9 mouse cellular contexts compared by ENCODE assay signal in the genomic region with DNA sequence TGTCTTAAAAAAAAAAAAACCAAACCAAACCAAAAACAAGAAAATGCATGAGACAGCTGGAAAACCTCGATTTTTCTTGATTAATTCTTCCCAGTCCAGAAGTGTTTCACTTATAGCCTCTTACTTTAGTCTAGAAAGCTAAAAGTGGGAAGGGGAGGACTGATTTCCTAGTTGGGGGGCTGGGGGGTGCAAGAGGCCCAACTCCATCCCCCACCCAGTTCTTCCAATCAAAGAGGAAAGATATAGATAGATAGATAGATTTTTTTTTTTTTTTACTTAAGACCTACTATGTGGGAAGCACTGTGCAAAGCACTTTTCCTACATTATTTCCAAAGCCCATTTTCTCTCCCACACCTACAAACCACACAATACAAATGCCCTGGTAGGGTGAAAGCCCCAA. TPM values are rescaled to one million over a fixed set of nuclear protein-coding genes. Genes with fewer than 3 reads are reported as not detected.
DNase-seq lines count a peak whose midpoint lies in the region; ATAC-seq and TF ChIP-seq lines count a peak whose summit lies in the region.
"Had no signal": no experiment of that assay in that cellular context is flagged by ENCODE, and none has a peak within 500 bp of the region (broad histone marks: within the 10 kb centered on the region; RNA-seq: fewer than 3 reads in every experiment).

No protein-coding gene starts in this region.

- TF ChIP-seq EP300 in heart, postnatal 0 days (IDR thresholded peaks at IDR 0.05; ENCODE audit: low read depth) = no peak

- no peaks in the 10 kb centered on the region for H3K9me3 ChIP-seq in embryonic facial prominence, embryonic 14.5 days (ENCODE audit: control insufficient read depth, low read length)
- H3K9me3 ChIP-seq in embryonic facial prominence, embryonic 10.5 days = no peaks in the 10 kb centered on the region
- H3K9me3 ChIP-seq in heart, postnatal 0 days (replicated peaks; ENCODE audit: control insufficient read depth, low read length) = no peaks in the 10 kb centered on the region
- no peaks in the 10 kb centered on the region for H3K9me3 ChIP-seq in midbrain, embryonic 11.5 days (ENCODE audit: control insufficient read depth, low read length)
- no peaks in the 10 kb centered on the region for H3K9me3 ChIP-seq in midbrain, embryonic 10.5 days (replicated peaks)
- H3K9me3 ChIP-seq in neural tube, embryonic 15.5 days (replicated peaks) = no peaks in the 10 kb centered on the region
- H3K9me3 ChIP-seq: stomach, embryonic 15.5 days had no signal

- 0 out of 2 replicates have a peak overlapping the region, but pooled peaks have one; percentile 93 for H3K4me2 ChIP-seq in embryonic facial prominence, embryonic 14.5 days (ENCODE audit: low read depth, low read length)
- peak overlapping the region; percentile 97 for H3K4me2 ChIP-seq in heart, postnatal 0 days (ENCODE audit: low read depth, low read length)
- peak overlapping the region; percentile 93; the same call in 1 of the 2 replicates for H3K4me2 ChIP-seq in midbrain, embryonic 11.5 days
- H3K4me2 ChIP-seq in neural tube, embryonic 15.5 days = peak overlapping the region; percentile 95

- H3K27ac ChIP-seq in embryonic facial prominence, embryonic 14.5 days (replicated peaks; ENCODE audit: low read depth, low read length) = no peak overlapping the region
- H3K27ac ChIP-seq in embryonic facial prominence, embryonic 10.5 days (replicated peaks) = no peak overlapping the region
- no peak overlapping the region for H3K27ac ChIP-seq in heart, postnatal 0 days (ENCODE audit: low read depth)
- H3K27ac ChIP-seq in midbrain, embryonic 11.5 days (ENCODE audit: low read depth, low read length) = no peak overlapping the region
- H3K27ac ChIP-seq in midbrain, embryonic 10.5 days (replicated peaks) = no peak overlapping the region
- no peak overlapping the region for H3K27ac ChIP-seq in neural tube, embryonic 15.5 days (replicated peaks)
- H3K27ac ChIP-seq: stomach, embryonic 15.5 days had no signal

- H3K9ac ChIP-seq in embryonic facial prominence, embryonic 14.5 days (ENCODE audit: low read depth, low read length) = no peak overlapping the region
- H3K9ac ChIP-seq in heart, postnatal 0 days (replicated peaks; ENCODE audit: low read depth, low read length) = no peak overlapping the region
- no peak overlapping the region for H3K9ac ChIP-seq in midbrain, embryonic 11.5 days (ENCODE audit: low read length)
- H3K9ac ChIP-seq in neural tube, embryonic 15.5 days (replicated peaks) = no peak overlapping the region
- H3K9ac ChIP-seq: stomach, embryonic 15.5 days had no signal

- peaks cover 12% of the 10 kb centered on the region; the same call in 1 of the 2 replicates for H3K36me3 ChIP-seq in embryonic facial prominence, embryonic 14.5 days (ENCODE audit: control insufficient read depth, insufficient read depth, low read length)
- peaks cover 28% of the 10 kb centered on the region for H3K36me3 ChIP-seq in embryonic facial prominence, embryonic 10.5 days (replicated peaks)
- peaks cover 27% of the 10 kb centered on the region; the same call in 1 of the 2 replicates for H3K36me3 ChIP-seq in heart, postnatal 0 days (replicated peaks; ENCODE audit: control insufficient read depth, insufficient read depth, low read length)
- no peaks in the 10 kb centered on the region for H3K36me3 ChIP-seq in midbrain, embryonic 11.5 days (ENCODE audit: control insufficient read depth, insufficient read depth, low read length)
- H3K36me3 ChIP-seq in midbrain, embryonic 10.5 days = peaks cover 20% of the 10 kb centered on the region
- H3K36me3 ChIP-seq in neural tube, embryonic 15.5 days = no peaks in the 10 kb centered on the region

- no peak for ATAC-seq in embryonic facial prominence, embryonic 14.5 days (ENCODE audit: low read depth)
- no peak for ATAC-seq in heart, postnatal 0 days (ENCODE audit: insufficient read depth, low read depth)
- no peak for ATAC-seq in midbrain, embryonic 11.5 days (ENCODE audit: low FRiP score)
- ATAC-seq in neural tube, embryonic 15.5 days (ENCODE audit: low FRiP score) = no peak

- 73% methylated on average over 1 of the region's 1 CpGs for WGBS in embryonic facial prominence, embryonic 14.5 days
- 75% methylated on average over 1 of the region's 1 CpGs for WGBS in embryonic facial prominence, embryonic 10.5 days
- WGBS in heart, postnatal 0 days = 71% methylated on average over 1 of the region's 1 CpGs
- 81% methylated on average over 1 of the region's 1 CpGs for WGBS in midbrain, embryonic 11.5 days
- 85% methylated on average over 1 of the region's 1 CpGs for WGBS in midbrain, embryonic 10.5 days
- WGBS in neural tube, embryonic 15.5 days = 74% methylated on average over 1 of the region's 1 CpGs

- TF ChIP-seq CTCF in heart, postnatal 0 days (IDR thresholded peaks at IDR 0.05; ENCODE audit: low read depth) = no peak

- peaks cover 27% of the 10 kb centered on the region for H3K4me1 ChIP-seq in embryonic facial prominence, embryonic 14.5 days (ENCODE audit: control insufficient read depth, insufficient read depth, low read length)
- peaks cover 56% of the 10 kb centered on the region for H3K4me1 ChIP-seq in embryonic facial prominence, embryonic 10.5 days
- H3K4me1 ChIP-seq in heart, postnatal 0 days (ENCODE audit: control insufficient read depth, insufficient read depth) = peaks cover 39% of the 10 kb centered on the region
- peaks cover 15% of the 10 kb centered on the region for H3K4me1 ChIP-seq in midbrain, embryonic 11.5 days (ENCODE audit: control insufficient read depth, insufficient read depth, low read length)
- peaks cover 54% of the 10 kb centered on the region for H3K4me1 ChIP-seq in midbrain, embryonic 10.5 days
- H3K4me1 ChIP-seq in neural tube, embryonic 15.5 days = peaks cover 70% of the 10 kb centered on the region

- H3K27me3 ChIP-seq in embryonic facial prominence, embryonic 14.5 days (replicated peaks; ENCODE audit: control insufficient read depth, insufficient read depth, low read length) = no peaks in the 10 kb centered on the region
- H3K27me3 ChIP-seq in embryonic facial prominence, embryonic 10.5 days (replicated peaks; ENCODE audit: low read depth, poor library complexity, severe bottlenecking) = no peaks in the 10 kb centered on the region
- no peaks in the 10 kb centered on the region for H3K27me3 ChIP-seq in heart, postnatal 0 days (ENCODE audit: control insufficient read depth, insufficient read depth, low read length)
- no peaks in the 10 kb centered on the region for H3K27me3 ChIP-seq in midbrain, embryonic 11.5 days (ENCODE audit: control insufficient read depth, insufficient read depth, low read length)
- no peaks in the 10 kb centered on the region for H3K27me3 ChIP-seq in midbrain, embryonic 10.5 days (ENCODE audit: low read depth, poor library complexity, severe bottlenecking)
- H3K27me3 ChIP-seq in neural tube, embryonic 15.5 days (replicated peaks) = no peaks in the 10 kb centered on the region
- H3K27me3 ChIP-seq: stomach, embryonic 15.5 days had no signal

- DNase-seq in embryonic facial prominence, embryonic 14.5 days (ENCODE audit: low spot score) = no peak
- no peak for DNase-seq in embryonic facial prominence, embryonic 10.5 days (ENCODE audit: low spot score)
- DNase-seq in heart, postnatal 0 days (ENCODE audit: low spot score) = no peak
- no peak for DNase-seq in heart, adult 9 months (ENCODE audit: low spot score in 2 of 2)
- no peak for DNase-seq in midbrain, embryonic 11.5 days (ENCODE audit: low spot score, missing footprints)
- DNase-seq in midbrain, embryonic 10.5 days (ENCODE audit: low spot score) = no peak
- no peak for DNase-seq in embryo, embryonic 9.5 days (ENCODE audit: extremely low spot score)

- no peak overlapping the region for H3K4me3 ChIP-seq in embryonic facial prominence, embryonic 14.5 days (ENCODE audit: low read depth, low read length)
- no peak overlapping the region for H3K4me3 ChIP-seq in embryonic facial prominence, embryonic 10.5 days
- H3K4me3 ChIP-seq in heart, postnatal 0 days (ENCODE audit: low read depth, low read length) = peak overlapping the region; percentile 100
- H3K4me3 ChIP-seq in midbrain, embryonic 11.5 days (ENCODE audit: low read depth, low read length) = no peak overlapping the region
- no peak overlapping the region for H3K4me3 ChIP-seq in midbrain, embryonic 10.5 days
- H3K4me3 ChIP-seq in neural tube, embryonic 15.5 days (replicated peaks) = no peak overlapping the region; the same call in 1 of the 2 replicates

RNA-seq across cellular contexts. Expression of a gene that starts 22.7 kb away (rescaled TPM):
- 17.0 and 19.2 TPM in 2 replicates for polyA plus RNA-seq in embryonic facial prominence, embryonic 14.5 days (2014; fragmentation: Nextera tagmentation; extraction: Ambion mirVana)
- 9.9 and 10.4 TPM in 2 replicates for polyA plus RNA-seq in embryonic facial prominence, embryonic 10.5 days (2016; fragmentation: Nextera tagmentation; extraction: Ambion mirVana)
- total RNA-seq in heart, postnatal 0 days (2014; rRNA removed; ENCODE audit: low replicate concordance) = 79.3 and 94.8 TPM in 2 replicates
- polyA plus RNA-seq in heart, postnatal 0 days (2015; fragmentation: Nextera tagmentation; extraction: Ambion mirVana) = 23.2 and 30.8 TPM in 2 replicates
- 11.8 and 12.8 TPM in 2 replicates for polyA plus RNA-seq in midbrain, embryonic 11.5 days (2014; fragmentation: Nextera tagmentation; extraction: Ambion mirVana)
- 9.0 and 10.2 TPM in 2 replicates for polyA plus RNA-seq in midbrain, embryonic 10.5 days (2016; fragmentation: Nextera tagmentation; extraction: Ambion mirVana)
- polyA plus RNA-seq in neural tube, embryonic 15.5 days (2015; fragmentation: Nextera tagmentation; extraction: Ambion mirVana) = 30.3 and 35.2 TPM in 2 replicates
